Mouse (Mus musculus) c-Kit-positive CD71-positive TER-119-negative erythroid progenitor cells, embryonic 14.5 days (primary cell): ENCODE measurements around the gene Gpld1.

Source experiments
- DNase-seq: peaks from one replicate; pipeline ENCODE4 v3.0.0-alpha.2; 2013; ENCODE audit warnings: low read depth

Gene Gpld1

DNA sequence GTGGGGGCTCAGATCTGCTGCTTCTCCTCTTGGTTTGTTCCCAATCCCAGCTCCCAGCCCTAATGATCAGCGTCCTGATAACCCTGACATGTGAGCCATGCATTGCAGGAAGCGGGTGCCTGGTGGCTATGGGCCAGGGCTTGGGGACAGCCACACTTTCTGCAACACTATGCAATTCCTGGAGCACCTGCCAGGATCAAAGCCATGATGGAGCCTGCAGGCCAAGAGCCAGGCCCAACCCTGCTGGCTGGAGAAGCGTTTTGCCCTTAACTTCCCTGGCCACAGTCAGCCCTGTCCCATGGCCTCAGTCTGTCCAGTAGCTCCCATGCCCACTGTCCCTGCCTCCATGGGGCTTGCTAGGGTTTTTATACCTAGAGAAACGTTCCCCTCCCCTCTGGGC lies 79.4 kb downstream of the Gpld1 start:
- no peak for DNase-seq

DNA sequence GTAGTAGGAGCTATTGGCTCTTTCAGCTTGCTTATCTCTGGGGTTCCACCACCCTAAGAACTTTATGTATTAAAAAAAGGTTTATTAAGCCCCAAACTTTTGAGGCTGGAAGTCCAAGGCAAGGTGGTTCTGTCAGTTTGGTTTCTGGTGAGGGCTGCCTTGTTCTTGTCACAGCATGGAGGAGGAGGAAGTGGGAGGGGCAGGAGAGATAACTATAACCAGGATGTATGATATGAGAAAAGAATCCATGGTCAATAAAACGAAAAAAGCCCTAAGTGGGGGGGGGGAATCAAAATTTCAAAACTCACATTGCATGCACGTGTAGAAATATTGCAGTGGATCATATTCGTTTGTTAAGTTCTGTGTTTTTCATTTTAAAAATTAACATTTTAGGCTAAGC lies 80.2 kb downstream of the Gpld1 start:
- no peak for DNase-seq

- peak; percentile 40 for DNase-seq
These were observed 81.7 kb downstream of the Gpld1 start for GRCm38 (mm10) chr13:25024655-25025054.

DNA sequence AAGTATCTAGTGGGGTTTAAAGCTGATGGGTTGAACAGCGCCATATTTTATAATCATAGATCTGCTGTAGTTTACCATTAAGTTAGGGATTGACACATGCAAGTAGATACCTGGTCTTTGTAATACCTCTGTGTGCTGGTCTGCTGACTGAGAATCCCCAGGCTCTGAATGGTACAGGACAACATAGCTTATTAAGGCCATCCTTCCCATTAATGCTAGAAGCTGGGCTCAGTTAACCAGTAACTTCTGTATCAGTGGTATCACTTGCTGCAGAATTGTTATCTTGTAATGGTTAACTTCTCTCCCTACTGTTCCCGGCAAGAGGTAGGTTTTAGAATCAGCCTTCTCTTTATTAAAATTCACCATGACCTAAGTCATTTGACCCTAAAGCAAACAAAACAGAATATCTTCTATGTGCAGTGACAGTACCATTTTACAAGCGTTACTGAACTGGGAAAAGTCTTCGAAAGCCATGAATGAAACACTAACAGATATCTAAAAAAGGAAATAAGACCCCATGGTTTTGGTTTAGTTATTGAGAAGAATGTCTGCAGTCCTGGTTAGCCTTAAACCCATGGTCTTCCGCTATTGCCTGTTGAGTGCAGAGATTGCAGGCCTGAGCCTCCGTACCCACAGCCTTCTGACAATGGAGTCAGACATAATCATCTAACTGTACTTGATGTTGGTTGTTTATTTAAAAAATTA lies 83.6 kb downstream of the Gpld1 start:
- DNase-seq, result no peak

GRCm38 (mm10) chr13:25027114-25027425 lies 84.1 kb downstream of the Gpld1 start:
- no peak for DNase-seq

DNA sequence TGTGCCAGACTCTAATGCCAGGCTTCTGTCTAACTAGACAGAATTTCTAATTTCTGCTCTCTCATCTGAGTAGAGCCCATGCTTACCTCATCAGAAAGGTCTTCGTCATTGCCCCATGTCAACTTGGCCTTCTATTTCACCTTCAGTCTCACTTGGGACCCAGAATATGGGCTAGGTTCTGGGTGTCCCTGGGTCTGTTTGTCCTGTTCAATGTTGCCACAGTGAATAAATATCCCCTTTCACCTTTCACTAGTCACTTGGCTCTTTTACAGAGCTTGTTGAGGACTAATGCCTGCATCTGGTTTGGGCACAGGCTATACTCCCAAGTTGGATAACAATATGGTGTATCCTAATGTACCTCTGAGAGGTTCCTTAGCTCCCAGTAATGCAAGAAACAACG lies 96.5 kb downstream of the Gpld1 start:
- no peak for DNase-seq
